Mouse (Mus musculus) neutrophil, adult 65 days (primary cell): ENCODE results near the gene Tbce. TPM values are rescaled to one million over a fixed set of nuclear protein-coding genes. Genes with fewer than 3 reads are reported as not detected.

Source experiments
- total RNA-seq: library from RNA; stranded (reverse); gene quantifications from 2 replicates; pipeline ENCODE4 v1.2.4, GENCODE M21; 2023

Gene Tbce
- 64.4 and 92.2 TPM in 2 replicates for total RNA-seq

DNA sequence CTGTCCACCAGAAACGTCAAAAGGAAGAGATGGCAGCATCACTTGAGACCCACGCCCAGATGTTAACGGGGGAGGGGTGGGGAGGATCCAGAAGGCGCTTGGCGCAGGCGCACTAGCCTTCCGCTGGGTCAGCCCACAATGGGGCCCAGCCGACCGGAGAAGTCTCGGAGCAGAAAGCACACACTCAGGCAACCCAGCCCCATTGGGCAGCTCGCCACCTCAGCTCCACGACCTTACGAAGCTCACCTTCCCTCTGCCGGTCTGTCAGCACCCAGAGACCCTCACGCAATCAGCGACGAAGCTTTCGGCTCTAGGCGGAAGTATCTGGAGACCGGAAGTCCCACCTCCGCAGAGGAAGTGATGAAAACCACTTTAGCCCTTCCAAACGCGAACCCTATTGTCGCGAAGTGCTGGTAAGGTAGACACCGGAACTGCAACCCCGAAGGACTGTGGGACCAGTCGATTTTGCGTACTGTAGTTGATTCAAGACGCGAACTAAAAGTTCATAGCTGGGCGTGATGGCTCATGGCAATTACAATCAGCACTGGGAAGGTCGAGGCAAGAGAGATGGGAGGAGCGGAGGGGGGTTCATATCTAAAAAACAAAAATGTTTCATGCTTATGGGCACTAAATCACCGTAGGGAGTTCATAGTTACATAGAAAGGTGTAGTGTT, at the start of gene Tbce:
Tbce (minus strand) TSS at position 347 of the 674 bp plus-strand sequence.

DNA sequence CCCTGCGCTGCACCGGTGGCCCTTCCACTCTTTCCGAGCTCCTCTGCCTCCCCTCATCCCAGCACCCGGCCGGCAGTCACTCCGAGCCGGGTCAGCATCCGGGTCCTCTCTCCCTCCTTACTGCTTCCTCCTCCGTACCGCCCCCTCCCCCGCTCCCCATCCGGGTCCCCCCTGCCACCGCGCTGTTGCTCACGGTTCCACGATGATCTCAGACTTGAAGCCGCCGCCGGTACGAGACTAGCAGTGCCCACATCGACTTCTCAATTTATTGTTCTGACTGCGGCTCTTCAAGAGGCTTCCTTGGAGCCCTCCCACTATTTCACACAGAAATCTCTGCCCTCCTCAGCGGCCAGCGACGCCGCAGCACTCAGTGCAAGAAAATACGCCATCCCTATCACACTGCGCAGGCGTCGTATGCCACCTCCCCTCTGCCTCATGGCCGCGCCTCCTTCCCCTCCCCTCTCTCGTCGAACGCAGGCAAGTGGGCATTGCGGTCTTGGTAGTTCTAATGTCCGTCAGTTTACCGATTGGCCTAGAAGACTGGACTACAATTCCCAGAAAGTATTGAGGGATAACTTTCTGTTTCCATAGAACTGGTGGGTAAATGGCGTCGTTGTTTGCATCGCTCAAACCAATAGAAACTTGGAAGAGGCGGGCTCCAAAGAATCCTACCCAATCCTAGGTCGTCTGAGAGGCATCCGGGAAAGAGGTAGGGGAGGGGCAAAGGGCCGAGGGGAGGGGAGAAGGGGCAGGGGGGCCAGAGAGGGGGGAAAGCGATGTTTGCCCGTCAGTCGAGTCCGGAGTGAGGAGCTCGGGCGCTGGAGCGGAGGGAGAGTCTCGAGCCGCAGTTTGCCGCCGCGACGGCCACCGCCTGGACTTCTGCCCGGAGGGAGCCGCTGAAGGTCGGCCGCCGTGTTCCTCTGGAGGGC, 23.8 kb upstream of the Tbce start, which contains the start of the genes Arid4b and Ggps1:
Arid4b (plus strand) TSS at position 220 of the 929 bp plus-strand sequence.
Ggps1 (minus strand) TSS at position 476 of the 929 bp plus-strand sequence.

DNA sequence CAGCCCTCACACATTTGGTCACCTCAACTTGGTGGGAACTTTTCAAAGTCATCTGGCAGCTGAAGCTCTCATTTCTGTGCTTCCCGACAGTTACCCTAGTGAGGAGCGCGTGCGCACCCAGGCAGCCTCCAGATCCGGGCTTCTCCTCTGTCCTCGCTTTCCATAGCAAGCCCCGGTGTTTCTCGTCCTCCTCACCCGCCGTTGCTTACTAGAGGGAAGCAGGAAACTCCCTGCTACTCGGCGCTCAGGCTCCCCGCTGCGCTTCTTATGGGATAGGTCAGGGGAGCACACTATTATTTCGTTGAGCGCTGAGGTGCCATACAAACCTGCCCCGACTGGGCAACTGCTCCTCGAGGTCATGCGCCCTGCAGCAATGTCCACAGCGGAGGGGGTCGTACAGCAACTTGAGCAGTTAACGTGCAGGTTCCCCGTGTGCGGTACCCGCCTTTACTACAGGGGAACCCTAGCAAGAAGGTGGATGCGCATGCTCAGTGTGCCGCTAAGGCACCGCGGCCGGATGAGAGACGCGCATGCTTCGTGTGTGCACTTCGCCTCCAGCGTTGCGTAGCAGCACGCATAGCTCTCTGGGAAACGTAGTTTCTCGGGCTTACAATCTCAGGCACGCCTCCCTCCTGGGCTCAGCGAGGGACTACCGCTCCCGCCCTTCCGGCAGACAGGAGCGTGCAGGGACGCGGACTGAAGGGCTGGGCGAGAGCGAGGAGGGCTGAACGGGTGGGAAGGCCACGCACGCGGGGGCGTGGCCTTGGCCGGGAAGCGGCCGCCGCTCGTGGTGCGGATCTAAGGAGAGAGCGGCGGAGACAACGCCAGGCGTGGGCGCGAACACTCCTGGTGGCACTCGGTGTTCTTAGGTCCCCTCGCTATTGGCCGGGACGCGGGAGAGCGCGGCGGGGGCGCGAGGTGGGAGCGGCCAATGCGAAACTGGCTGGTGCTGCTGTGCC, 85.3 kb downstream of the Tbce start, which contains the start of gene B3galnt2:
B3galnt2 (plus strand) TSS at position 596 of the 959 bp plus-strand sequence.

Other genes with a start within 250 kb of the Tbce start
- gene B3galnt2, start 85.2 kb downstream of the Tbce start, total RNA-seq, result 8.8 and 12.8 TPM in 2 replicates
- 63.3 and 104 TPM in 2 replicates for gene Arid4b, start 23.6 kb upstream of the Tbce start, total RNA-seq
- gene Ggps1, start 23.9 kb upstream of the Tbce start, total RNA-seq, result 21.8 and 24.7 TPM in 2 replicates